Mouse (Mus musculus) retina, adult 2 months (tissue): ENCODE results near the gene Nkapl.

ENCODE experiments used
- DNase-seq: peaks from one replicate; pipeline ENCODE4 v3.0.0-alpha.2; 2012; ENCODE audit warnings: low read depth, low spot score

The Nkapl gene

GRCm38 (mm10) chr13:21435476-21435875, 32.8 kb downstream of the Nkapl start:
- DNase-seq = no peak

GRCm38 (mm10) chr13:21427631-21428030, 40.7 kb downstream of the Nkapl start:
- DNase-seq = no peak

GRCm38 (mm10) chr13:21423301-21423700, 45.0 kb downstream of the Nkapl start:
- no peak for DNase-seq

- DNase-seq = no peak
These were observed 49.4 kb downstream of the Nkapl start for GRCm38 (mm10) chr13:21418865-21419264.

- DNase-seq = no peak
These were observed 50.9 kb downstream of the Nkapl start for GRCm38 (mm10) chr13:21417298-21418010.
